Mouse (Mus musculus) macrophage (primary cell): Measurements from ENCODE around the gene Hsdl1. TPM values are rescaled to one million over a fixed set of nuclear protein-coding genes. Genes with fewer than 3 reads are reported as not detected.

ENCODE experiments used
- H3K27ac ChIP-seq: fragments of 350-480 bp; formaldehyde crosslinking; 2 replicates; pipeline ENCODE4 v1.9.0; 2021
- H3K36me3 ChIP-seq: fragments of 350-480 bp; formaldehyde crosslinking; 2 replicates; pipeline ENCODE4 v1.9.0; 2021; ENCODE audit errors: inconsistent target
- H3K4me3 ChIP-seq: fragments of 350-480 bp; formaldehyde crosslinking; 2 replicates; pipeline ENCODE4 v1.9.0; 2021; ENCODE audit errors: inconsistent target
- H3K79me2 ChIP-seq: fragments of 350-480 bp; formaldehyde crosslinking; 2 replicates; pipeline ENCODE4 v1.9.0; 2021; ENCODE audit errors: inconsistent target
- WGBS: methylation state at CpG from one replicate; pipeline ENCODE4 v1.1.7; 2026; ENCODE audit warnings: inconsistent platforms; ENCODE audit not compliant: missing documents; 5-methylcytosine and 5-hydroxymethylcytosine counted together
- polyA plus RNA-seq: library from polyadenylated mRNA; stranded (reverse); fragments of 250-400 nt; gene quantifications from 3 replicates; pipeline ENCODE4 v1.2.4, GENCODE M21; 2018; ENCODE audit warnings: inconsistent platforms
- total RNA-seq, 78 experiments: library from RNA; depleted of rRNA; stranded (reverse); fragments of 250-400 nt; gene quantifications; 1 replicate in 9 of 78; 2 replicates in 24 of 78; 3 replicates in 43 of 78; 4 replicates in 2 of 78; pipeline ENCODE4 v1.2.4; 2018; ENCODE audit warnings: inconsistent platforms in 56 of 78

The Hsdl1 gene
- total RNA-seq (2018; cell fraction: chromatin; rRNA removed) = 10 to 100 TPM in 23 of 26 experiments, 1 to 10 TPM in 3; 7.0 to 30.4 (median 16.2) TPM
- total RNA-seq (2018; cell fraction: cytosol; rRNA removed) = 10 to 100 TPM; 29.3 to 49.0 (median 38.2) TPM
- total RNA-seq (2018; cell fraction: nucleus; rRNA removed) = 10 to 100 TPM; 15.4 to 41.9 (median 31.0) TPM
- polyA plus RNA-seq = 22.6 to 36.4 TPM (median 30.2 TPM) in 3 replicates

DNA sequence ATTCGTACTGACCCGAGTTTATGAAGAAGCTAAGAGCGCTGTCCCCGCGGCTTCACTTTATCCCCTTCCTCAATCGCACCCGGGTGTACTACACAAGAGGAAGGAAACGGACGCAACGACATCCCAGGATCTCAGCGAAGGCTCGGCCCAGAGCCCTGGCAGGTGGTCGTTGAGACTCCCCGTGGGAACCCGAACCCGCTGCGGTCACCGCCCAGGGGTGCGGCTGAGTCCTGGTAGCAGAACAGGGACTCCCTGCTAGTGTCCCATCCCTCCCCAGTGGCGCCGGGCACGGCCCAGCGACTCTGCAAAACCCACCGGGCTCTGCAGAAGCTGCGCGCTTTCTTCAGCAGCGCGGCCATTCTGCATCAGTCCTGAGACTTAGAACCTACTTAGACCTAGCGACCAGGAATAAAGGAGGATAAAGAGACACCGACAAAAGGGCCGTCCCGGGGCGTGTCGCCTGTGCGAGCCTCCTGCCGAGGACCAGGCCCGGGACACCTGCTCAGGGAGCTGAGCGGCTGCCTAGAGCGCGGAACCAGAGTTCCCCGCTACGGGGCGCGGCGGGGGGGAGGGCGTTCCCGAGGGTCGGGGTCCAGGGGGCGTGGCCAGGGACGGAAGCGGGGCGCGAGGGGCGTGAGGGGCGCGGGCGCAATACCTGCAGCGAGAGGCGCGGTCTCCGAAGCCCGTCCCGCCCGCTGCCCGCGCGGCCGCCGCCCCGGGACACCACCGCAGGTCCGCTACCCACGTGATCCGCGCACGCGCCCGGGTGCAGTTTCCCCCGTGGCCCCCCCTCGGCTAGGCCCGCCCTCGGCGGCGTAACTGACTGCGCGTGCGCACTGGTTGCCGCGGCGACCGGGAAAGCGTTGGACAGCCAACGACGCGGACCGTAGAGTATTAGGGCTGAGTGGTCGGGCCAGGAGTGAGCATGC lies at the start of gene Hsdl1, which contains the start of gene Dnaaf1:
TSS of gene Hsdl1 (minus strand) at position 747 of the 929 bp plus-strand sequence.
TSS of gene Dnaaf1 (plus strand) at position 799 of the 929 bp plus-strand sequence.
- Histone ChIP-seq H3K27ac (no peak within 1 kb of the TSS), H3K79me2 (peaks cover 51% of the 10 kb centered on the region), H3K4me3 (peak within 1 kb of the TSS; percentile 64), H3K36me3 (no peaks in the 10 kb centered on the region)
- under 1% methylated on average over 81 of the region's 97 CpGs for WGBS

- no peaks in the 10 kb centered on the region for H3K36me3 ChIP-seq
- no peak overlapping the region for H3K27ac ChIP-seq
- H3K4me3 ChIP-seq = no peak overlapping the region
- 82% methylated on average over 1 of the region's 1 CpGs for WGBS
- no peaks in the 10 kb centered on the region for H3K79me2 ChIP-seq
Observed at GRCm38 (mm10) chr8:119623744-119624143, 48.8 kb upstream of the Hsdl1 start.

DNA sequence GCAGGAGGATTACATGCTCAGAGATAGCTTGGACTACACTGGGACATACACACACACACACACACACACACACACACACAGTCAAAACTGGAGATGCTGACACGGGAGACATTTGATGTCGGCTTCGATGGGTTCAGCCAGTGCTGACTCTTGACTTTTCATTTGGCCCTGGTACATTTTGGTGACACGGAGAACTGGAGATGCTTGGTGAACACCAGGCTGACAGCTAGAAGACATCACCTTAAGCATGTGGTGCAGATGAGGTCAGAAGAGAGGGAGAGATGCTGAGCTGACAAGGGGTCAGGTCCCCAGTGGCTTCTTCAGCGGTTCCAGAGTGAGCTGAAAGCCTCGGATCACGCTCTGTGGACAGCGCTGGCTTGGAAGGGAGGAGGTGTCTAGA lies 48.1 kb upstream of the Hsdl1 start:
- Histone ChIP-seq H3K4me3 (no peak overlapping the region), H3K27ac (no peak overlapping the region), H3K36me3 (no peaks in the 10 kb centered on the region), H3K79me2 (no peaks in the 10 kb centered on the region)
- WGBS = 85% methylated on average over 8 of the region's 8 CpGs

- Histone ChIP-seq H3K4me3 (no peak overlapping the region), H3K36me3 (no peaks in the 10 kb centered on the region), H3K79me2 (no peaks in the 10 kb centered on the region), H3K27ac (no peak overlapping the region)
- WGBS = 64% methylated on average over 4 of the region's 4 CpGs
Observed at GRCm38 (mm10) chr8:119622555-119622954, 47.6 kb upstream of the Hsdl1 start.

DNA sequence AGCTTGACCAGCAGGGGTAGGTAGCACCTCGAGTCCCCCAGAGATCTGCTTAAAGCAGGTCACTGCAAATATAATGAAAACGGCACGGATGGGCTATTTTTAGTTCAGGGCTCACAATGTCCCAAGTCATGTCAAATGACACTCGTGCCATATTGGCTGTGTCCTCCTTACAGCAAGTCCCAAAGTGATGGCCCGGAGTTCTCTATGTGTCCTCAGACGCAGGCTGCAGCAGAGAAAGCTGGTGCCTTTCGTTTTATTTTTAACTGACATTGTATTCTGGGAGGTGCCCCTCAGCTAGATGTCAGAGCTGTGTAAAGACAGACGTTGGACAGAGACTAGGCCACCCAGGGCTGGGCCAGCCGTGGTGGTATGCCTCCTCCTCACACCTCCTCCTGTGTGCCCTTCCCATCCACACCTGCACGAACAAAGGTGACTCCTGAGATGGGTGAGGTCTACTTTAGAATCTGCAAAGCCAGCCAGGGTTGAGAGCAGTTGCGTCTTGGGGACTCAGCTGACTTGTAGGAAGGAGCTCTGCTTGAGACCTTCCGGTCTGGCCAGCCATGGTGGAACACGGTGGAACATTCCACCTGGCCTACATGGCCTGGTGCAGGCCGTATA lies 46.0 kb upstream of the Hsdl1 start:
- no peak overlapping the region for H3K27ac ChIP-seq
- WGBS = 92% methylated on average over 14 of the region's 14 CpGs
- H3K36me3 ChIP-seq = no peaks in the 10 kb centered on the region
- no peaks in the 10 kb centered on the region for H3K79me2 ChIP-seq
- no peak overlapping the region for H3K4me3 ChIP-seq

- Histone ChIP-seq H3K36me3 (no peaks in the 10 kb centered on the region), H3K27ac (no peak overlapping the region), H3K4me3 (no peak overlapping the region), H3K79me2 (no peaks in the 10 kb centered on the region)
- 63% methylated on average over 6 of the region's 6 CpGs for WGBS
Observed at GRCm38 (mm10) chr8:119620116-119620840, 45.3 kb upstream of the Hsdl1 start.

DNA sequence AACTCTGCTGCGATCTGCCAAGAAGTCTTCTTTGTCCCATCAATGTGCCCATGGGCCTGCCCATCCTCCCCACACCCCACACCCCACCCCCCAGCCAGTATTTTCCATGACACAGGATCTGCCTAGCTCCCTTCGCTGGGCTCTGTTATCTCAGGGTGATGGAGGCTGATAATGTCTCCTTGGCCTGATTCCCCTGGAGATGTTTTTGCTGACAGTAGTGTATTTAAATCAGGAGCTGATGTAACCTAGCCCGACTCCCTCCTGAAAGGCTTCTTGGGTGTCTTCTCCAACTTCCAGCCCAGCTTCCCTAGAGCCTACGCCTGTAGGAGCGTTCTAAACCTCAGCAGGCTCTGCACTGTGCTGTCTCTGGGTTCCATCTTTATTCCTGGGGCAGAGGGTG lies 43.9 kb upstream of the Hsdl1 start:
- H3K4me3 ChIP-seq = no peak overlapping the region
- H3K36me3 ChIP-seq = no peaks in the 10 kb centered on the region
- no peak overlapping the region for H3K27ac ChIP-seq
- 84% methylated on average over 5 of the region's 5 CpGs for WGBS
- no peaks in the 10 kb centered on the region for H3K79me2 ChIP-seq

DNA sequence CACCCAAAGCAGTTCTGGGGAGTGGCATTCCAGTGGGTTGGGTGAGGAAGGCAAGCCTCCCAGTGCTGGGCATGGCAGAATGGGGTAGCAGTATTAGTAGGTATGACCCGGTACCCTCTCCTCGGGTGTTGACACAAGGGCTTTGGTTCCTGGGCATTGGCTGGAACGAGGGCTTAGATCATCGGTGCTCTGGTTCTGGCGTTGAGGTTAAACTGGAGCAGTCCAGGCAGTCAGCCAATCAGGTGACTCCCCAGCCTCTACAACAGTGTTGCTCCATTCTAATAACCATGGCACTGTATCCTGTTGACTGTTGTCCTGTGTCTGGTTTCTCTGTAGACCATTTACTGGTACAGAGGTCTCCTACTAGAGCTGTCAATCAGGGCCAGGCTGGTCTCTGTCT lies 42.6 kb upstream of the Hsdl1 start:
- Histone ChIP-seq H3K27ac (no peak overlapping the region), H3K79me2 (no peaks in the 10 kb centered on the region), H3K4me3 (no peak overlapping the region), H3K36me3 (no peaks in the 10 kb centered on the region)
- WGBS = 88% methylated on average over 5 of the region's 5 CpGs

DNA sequence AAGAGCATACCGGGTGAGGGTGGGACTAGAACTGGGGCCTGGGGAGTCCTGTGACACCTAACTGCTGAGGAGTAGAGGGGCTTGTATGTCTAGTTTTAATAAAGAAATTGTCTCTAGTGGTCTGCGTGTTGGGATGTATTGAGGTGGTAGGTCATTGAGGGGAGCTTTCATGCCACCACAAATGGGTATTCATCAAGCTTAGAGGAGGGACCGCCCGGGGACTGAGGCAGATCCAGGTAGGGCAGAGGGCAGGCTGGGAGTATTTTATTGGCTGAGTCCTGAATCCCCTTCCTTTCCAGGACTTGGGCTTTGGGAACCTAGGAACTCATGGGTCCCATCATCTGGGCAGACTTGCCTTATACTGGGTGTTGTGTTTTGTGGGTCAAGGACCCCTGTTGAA lies 41.8 kb upstream of the Hsdl1 start:
- Histone ChIP-seq H3K36me3 (no peaks in the 10 kb centered on the region), H3K79me2 (no peaks in the 10 kb centered on the region), H3K4me3 (no peak overlapping the region), H3K27ac (no peak overlapping the region)
- WGBS = 94% methylated on average over 4 of the region's 4 CpGs

- no peak overlapping the region for H3K27ac ChIP-seq
- no peaks in the 10 kb centered on the region for H3K79me2 ChIP-seq
- WGBS = 85% methylated on average over 7 of the region's 7 CpGs
- H3K36me3 ChIP-seq = no peaks in the 10 kb centered on the region
- H3K4me3 ChIP-seq = no peak overlapping the region
Observed at GRCm38 (mm10) chr8:119616358-119616757, 41.4 kb upstream of the Hsdl1 start.

DNA sequence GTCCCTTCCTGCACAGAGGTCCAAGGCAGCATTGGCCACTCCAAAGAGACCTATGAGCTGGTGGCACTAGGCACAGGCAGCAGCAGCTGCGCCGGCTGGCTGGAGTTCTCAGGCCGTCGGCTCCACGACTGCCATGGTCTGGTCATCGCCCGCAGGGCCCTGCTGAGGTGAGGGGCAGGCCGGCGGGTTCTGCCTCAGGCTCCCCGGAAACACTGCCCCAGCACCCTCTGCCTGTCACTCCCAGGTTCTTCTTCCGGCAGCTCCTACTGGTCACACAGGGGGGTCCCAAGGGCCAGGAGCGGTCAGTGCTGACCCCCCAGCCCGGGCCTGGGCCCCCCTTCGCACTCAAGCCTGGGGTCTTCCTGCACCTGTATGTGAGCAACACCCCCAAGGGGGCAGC lies 40.1 kb upstream of the Hsdl1 start:
- Histone ChIP-seq H3K27ac (no peak overlapping the region), H3K4me3 (no peak overlapping the region), H3K36me3 (no peaks in the 10 kb centered on the region), H3K79me2 (no peaks in the 10 kb centered on the region)
- 88% methylated on average over 14 of the region's 14 CpGs for WGBS

DNA sequence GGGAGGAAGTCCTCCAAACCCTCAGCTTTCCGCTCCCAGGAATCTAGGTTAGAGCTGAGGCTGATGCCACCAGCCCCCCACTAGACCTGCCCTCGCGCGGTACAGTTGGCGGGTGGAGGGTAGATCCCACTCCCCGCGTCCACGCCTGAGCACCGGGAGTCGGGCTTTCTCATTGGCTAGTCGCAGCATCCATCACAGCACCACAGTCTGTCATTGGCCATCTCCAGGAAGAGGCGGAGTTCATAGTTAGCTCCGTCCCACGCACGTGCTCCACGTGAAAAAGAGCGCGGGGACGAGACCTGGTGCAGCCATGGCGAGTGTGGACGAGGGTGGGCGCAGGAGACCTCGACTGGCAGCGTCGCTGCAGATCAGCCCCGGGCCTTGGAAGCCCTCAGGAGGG lies 37.5 kb upstream of the Hsdl1 start, which contains the start of gene Adad2:
TSS of gene Adad2 (plus strand) at position 277 of the 400 bp plus-strand sequence.
- H3K36me3 ChIP-seq = no peaks in the 10 kb centered on the region
- no peaks in the 10 kb centered on the region for H3K79me2 ChIP-seq
- H3K27ac ChIP-seq = no peak within 1 kb of the TSS
- WGBS = 82% methylated on average over 24 of the region's 26 CpGs
- H3K4me3 ChIP-seq = no peak within 1 kb of the TSS

- peaks cover 11% of the 10 kb centered on the region; the same call in 1 of the 2 replicates for H3K79me2 ChIP-seq
- H3K4me3 ChIP-seq = no peak overlapping the region
- 88% methylated on average over 2 of the region's 2 CpGs for WGBS
- H3K27ac ChIP-seq = no peak overlapping the region
- H3K36me3 ChIP-seq = peaks cover 12% of the 10 kb centered on the region; the same call in 1 of the 2 replicates
Observed at GRCm38 (mm10) chr8:119606224-119606623, 31.2 kb upstream of the Hsdl1 start.

- Histone ChIP-seq H3K79me2 (peaks cover 11% of the 10 kb centered on the region; the same call in 1 of the 2 replicates), H3K4me3 (peak within 1 kb of the TSS; percentile 93), H3K27ac (peak within 1 kb of the TSS; percentile 54), H3K36me3 (peaks cover 24% of the 10 kb centered on the region; the same call in 1 of the 2 replicates)
- WGBS = under 1% methylated on average over 23 of the region's 23 CpGs
Observed at GRCm38 (mm10) chr8:119604996-119605395, 30.0 kb upstream of the Hsdl1 start, which contains the start of gene Taf1c. Gene Taf1c (minus strand): TSS chr8:119605222.
